Mouse (Mus musculus) lung, embryonic 16.5 days (tissue): ENCODE data around the gene Dnm2. TPM values are rescaled to one million over a fixed set of nuclear protein-coding genes. Genes with fewer than 3 reads are reported as not detected.
"Not testable (repeated sequence)": the region's sequence is repeated elsewhere in the genome, so short reads cannot be mapped to it uniquely, and the experiment has no call there.

Source experiments
- ATAC-seq: fragments of 200-750 bp; cut with Nextera tagmentation; 2 replicates; pipeline ENCODE4 v1.8.0; 2017; ENCODE audit warnings: low read depth, mild to moderate bottlenecking, moderate library complexity
- H3K27ac ChIP-seq: fragments of 300-500 bp; sonication (generic); 2 replicates; pipeline ENCODE4 v1.5.1; 2014; ENCODE audit warnings: mild to moderate bottlenecking, control low read depth, low read length
- H3K27me3 ChIP-seq: fragments of 300-500 bp; sonication (generic); 2 replicates; pipeline ENCODE4 v1.6.1; 2014; ENCODE audit warnings: low read depth, low read length, mixed read lengths; ENCODE audit not compliant: control insufficient read depth, insufficient read depth
- H3K36me3 ChIP-seq: fragments of 300-500 bp; sonication (generic); 2 replicates; pipeline ENCODE4 v1.6.1; 2014; ENCODE audit warnings: low read length; ENCODE audit not compliant: control insufficient read depth, insufficient read depth
- H3K4me1 ChIP-seq: fragments of 300-500 bp; sonication (generic); replicated peaks from 2 replicates; pipeline ENCODE4 v1.6.1; 2014; ENCODE audit warnings: low read length, mixed read lengths; ENCODE audit not compliant: control insufficient read depth, insufficient read depth
- H3K4me2 ChIP-seq: fragments of 300-500 bp; sonication (generic); 2 replicates; pipeline ENCODE4 v1.6.1; 2014; ENCODE audit warnings: low read depth, low read length, control low read depth
- H3K4me3 ChIP-seq: fragments of 300-500 bp; sonication (generic); 2 replicates; pipeline ENCODE4 v1.5.1; 2014; ENCODE audit warnings: mild to moderate bottlenecking, low read length, control low read depth
- H3K9ac ChIP-seq: fragments of 300-500 bp; sonication (generic); 2 replicates; pipeline ENCODE4 v1.6.1; 2014; ENCODE audit warnings: low read length, control low read depth
- H3K9me3 ChIP-seq: fragments of 300-500 bp; sonication (generic); 2 replicates; pipeline ENCODE4 v1.6.1; 2016; ENCODE audit warnings: low read length; ENCODE audit not compliant: control insufficient read depth
- WGBS: fragments of 180-500 bp; shearing (Covaris S2); extraction: QIAGEN DNeasy Blood & Tissue Kit; methylation state at CpG from one replicate; pipeline ENCODE4 v1.1.7; 2014; 5-methylcytosine and 5-hydroxymethylcytosine counted together
- polyA plus RNA-seq: library from polyadenylated mRNA; unstranded; fragments of >200 nt; fragmentation: Nextera tagmentation; extraction: Ambion mirVana; gene quantifications from 2 replicates; pipeline ENCODE4 v1.2.1, GENCODE M21; 2015

Dnm2 gene
- polyA plus RNA-seq, 1 experiment from 2014 or later, result 77.5 TPM

- ATAC-seq, result no peak
Measured at GRCm38 (mm10) chr9:21539981-21540753, 115.5 kb downstream of the Dnm2 start.

DNA sequence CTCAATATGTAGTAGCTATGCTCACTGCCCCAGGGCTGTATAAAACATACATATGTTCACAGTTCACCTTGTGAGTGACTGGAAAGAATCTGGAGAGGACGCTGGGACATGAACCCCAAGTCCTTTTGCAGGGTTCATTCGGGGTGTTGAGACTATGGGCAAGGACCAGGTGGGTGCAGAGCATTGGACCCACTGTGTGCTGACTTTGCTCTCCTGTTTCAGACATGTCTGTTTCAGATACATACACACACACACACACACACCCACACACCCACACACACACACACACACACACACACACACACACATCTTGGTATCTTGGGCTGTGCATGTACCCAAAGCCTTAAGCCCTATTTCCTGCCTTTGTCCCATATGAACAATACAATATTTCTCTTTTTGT is 117.3 kb downstream of the Dnm2 start:
- H3K4me2 ChIP-seq, H3K4me1 ChIP-seq, H3K27ac ChIP-seq, ATAC-seq, H3K9ac ChIP-seq, H3K36me3 ChIP-seq, H3K27me3 ChIP-seq, H3K9me3 ChIP-seq, H3K4me3 ChIP-seq: not testable (repeated sequence)
- 82% methylated on average over 2 of the region's 2 CpGs for WGBS

More at GRCm38 (mm10) chr9:21539981-21540753, 115.5 kb downstream of the Dnm2 start:
- peaks cover 6% of the 10 kb centered on the region for H3K4me1 ChIP-seq
- no peak overlapping the region for H3K4me2 ChIP-seq
- H3K9me3 ChIP-seq, result no peaks in the 10 kb centered on the region
- no peaks in the 10 kb centered on the region for H3K36me3 ChIP-seq
- 57% methylated on average over 7 of the region's 7 CpGs for WGBS
- no peak overlapping the region for H3K4me3 ChIP-seq
- no peak overlapping the region for H3K27ac ChIP-seq
- H3K27me3 ChIP-seq, result no peaks in the 10 kb centered on the region
- no peak overlapping the region for H3K9ac ChIP-seq

DNA sequence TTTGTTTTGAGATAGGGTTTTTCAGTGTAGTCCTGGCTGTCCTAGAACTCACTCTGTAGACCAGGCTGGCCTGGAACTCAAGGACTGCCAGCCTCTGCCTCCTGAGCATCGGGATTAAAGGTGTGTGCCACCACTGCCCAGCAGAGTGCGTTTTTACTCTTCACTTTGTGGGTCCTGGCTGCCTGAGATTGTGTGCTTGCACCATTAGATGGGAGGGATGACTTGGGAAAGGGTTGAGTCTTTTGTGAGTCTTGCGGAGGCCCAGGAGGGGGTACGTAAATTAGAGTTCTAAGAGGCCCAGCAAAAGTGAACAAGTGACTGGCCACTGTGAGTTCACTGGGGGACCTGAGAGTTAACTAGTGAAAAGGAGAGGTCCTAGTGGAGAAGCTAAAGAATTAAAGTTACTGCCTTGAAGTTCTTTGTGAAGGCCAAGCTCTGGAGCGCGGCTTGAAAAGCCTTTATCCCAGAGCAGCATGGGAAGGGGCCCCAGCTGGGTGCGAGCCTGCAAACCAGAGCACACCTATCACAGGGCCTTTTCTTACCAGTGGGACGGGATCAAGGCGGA is 120.7 kb downstream of the Dnm2 start:
- peak overlapping the region; percentile 84 for H3K4me3 ChIP-seq
- H3K27ac ChIP-seq, result peak overlapping the region; percentile 97
- peak overlapping the region; percentile 73 for H3K9ac ChIP-seq
- ATAC-seq, result peak; percentile 65
- peaks cover 20% of the 10 kb centered on the region for H3K4me1 ChIP-seq
- 8% methylated on average over 9 of the region's 9 CpGs for WGBS
- H3K9me3 ChIP-seq, result no peaks in the 10 kb centered on the region
- peak overlapping the region; percentile 60 for H3K4me2 ChIP-seq
- H3K27me3 ChIP-seq, result no peaks in the 10 kb centered on the region
- H3K36me3 ChIP-seq, result peaks cover 6% of the 10 kb centered on the region; the same call in 1 of the 2 replicates

- H3K4me3 ChIP-seq, result peak overlapping the region; percentile 84
- H3K27ac ChIP-seq, result peak overlapping the region; percentile 97
- under 1% methylated on average over 66 of the region's 67 CpGs for WGBS
- no peaks in the 10 kb centered on the region for H3K9me3 ChIP-seq
- H3K4me2 ChIP-seq, result peak overlapping the region; percentile 60
- no peaks in the 10 kb centered on the region for H3K27me3 ChIP-seq
- peaks cover 20% of the 10 kb centered on the region for H3K4me1 ChIP-seq
- peak overlapping the region; percentile 73 for H3K9ac ChIP-seq
- H3K36me3 ChIP-seq, result peaks cover 6% of the 10 kb centered on the region; the same call in 1 of the 2 replicates
- ATAC-seq, result peak; percentile 94
Measured at GRCm38 (mm10) chr9:21545916-21546788, 121.4 kb downstream of the Dnm2 start.

GRCm38 (mm10) chr9:21546789-21547074 is 122.0 kb downstream of the Dnm2 start, which contains the start of gene Carm1:
Gene Carm1 (plus strand): TSS chr9:21546894.
- no peaks in the 10 kb centered on the region for H3K9me3 ChIP-seq
- peaks cover 20% of the 10 kb centered on the region for H3K4me1 ChIP-seq
- peak within 1 kb of the TSS; percentile 90 for H3K4me2 ChIP-seq
- H3K27me3 ChIP-seq, result no peaks in the 10 kb centered on the region
- peaks cover 6% of the 10 kb centered on the region; the same call in 1 of the 2 replicates for H3K36me3 ChIP-seq
- H3K9ac ChIP-seq, result peak within 1 kb of the TSS; percentile 96
- H3K27ac ChIP-seq, result peak within 1 kb of the TSS; percentile 97
- WGBS, result 0% methylated on average over 14 of the region's 52 CpGs
- H3K4me3 ChIP-seq, result peak within 1 kb of the TSS; percentile 84
- no peak for ATAC-seq

DNA sequence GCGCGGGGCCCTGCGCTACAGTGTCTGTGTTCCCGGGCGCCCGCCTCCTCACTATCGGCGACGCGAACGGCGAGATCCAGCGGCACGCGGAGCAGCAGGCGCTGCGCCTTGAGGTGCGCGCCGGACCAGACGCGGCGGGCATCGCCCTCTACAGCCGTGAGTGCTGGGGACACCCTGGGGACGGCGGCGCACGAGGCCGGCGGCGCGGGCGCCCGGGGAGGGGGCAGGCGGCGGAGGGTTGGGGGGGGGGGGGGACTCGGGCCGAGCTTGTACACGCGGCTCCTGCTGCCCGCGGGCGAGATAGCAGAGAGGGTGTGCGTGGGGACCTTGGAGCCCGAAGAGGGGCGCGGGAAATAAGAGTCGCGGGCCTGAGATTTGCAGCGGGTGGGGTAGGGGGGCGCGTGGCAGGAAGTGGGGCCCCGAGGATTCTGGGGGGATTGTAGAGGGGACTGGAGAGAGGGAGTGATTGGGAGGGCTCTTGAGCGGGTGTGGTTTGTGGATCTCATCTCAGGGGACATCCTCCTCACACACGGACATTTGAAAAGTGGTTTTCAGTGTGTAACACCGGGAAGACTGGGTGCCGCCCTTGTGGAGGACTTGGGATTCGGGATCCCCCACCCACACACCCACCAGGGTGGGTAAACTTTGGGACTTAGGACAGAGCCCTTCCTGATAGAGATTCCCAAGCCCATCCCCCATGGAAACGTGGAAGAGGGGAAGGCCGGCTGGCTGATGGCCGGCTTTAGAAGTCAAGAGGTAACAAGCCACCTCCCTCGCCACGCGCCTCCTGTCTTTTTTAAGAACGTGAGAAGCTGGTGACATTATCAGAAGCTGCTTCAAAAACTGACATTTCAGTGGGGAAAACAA is 122.6 kb downstream of the Dnm2 start:
- H3K9me3 ChIP-seq, result no peaks in the 10 kb centered on the region
- peak; percentile 21 for ATAC-seq
- H3K27me3 ChIP-seq, result no peaks in the 10 kb centered on the region
- H3K4me2 ChIP-seq, result peak overlapping the region; percentile 90
- WGBS, result under 1% methylated on average over 39 of the region's 66 CpGs
- H3K9ac ChIP-seq, result peak overlapping the region; percentile 96
- peak overlapping the region; percentile 84 for H3K4me3 ChIP-seq
- H3K27ac ChIP-seq, result peak overlapping the region; percentile 97
- H3K36me3 ChIP-seq, result peaks cover 6% of the 10 kb centered on the region; the same call in 1 of the 2 replicates
- H3K4me1 ChIP-seq, result peaks cover 20% of the 10 kb centered on the region

DNA sequence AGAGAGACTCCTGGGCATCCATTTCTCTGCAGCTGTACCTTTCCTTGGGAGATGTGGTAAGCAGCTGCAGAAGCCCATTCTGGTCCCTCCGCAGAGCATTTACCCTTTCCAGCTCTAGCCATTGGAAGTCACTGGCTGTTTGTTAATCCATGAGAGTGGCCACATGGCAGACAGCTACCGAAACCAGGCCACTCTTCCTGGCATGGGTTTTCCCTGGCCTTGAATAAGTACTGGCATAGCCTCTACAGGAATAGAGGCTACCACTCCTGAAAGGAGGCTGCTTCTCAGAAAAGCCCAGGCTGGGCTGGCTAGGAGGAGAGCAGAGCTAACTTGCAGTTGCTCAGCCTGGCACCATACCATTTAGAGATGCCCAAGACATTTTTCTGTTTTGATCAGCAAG is 126.3 kb downstream of the Dnm2 start:
- ATAC-seq, result no peak
- no peak overlapping the region for H3K4me3 ChIP-seq
- peaks cover 6% of the 10 kb centered on the region; the same call in 1 of the 2 replicates for H3K36me3 ChIP-seq
- no peak overlapping the region for H3K27ac ChIP-seq
- no peak overlapping the region for H3K4me2 ChIP-seq
- no peaks in the 10 kb centered on the region for H3K9me3 ChIP-seq
- H3K4me1 ChIP-seq, result peaks cover 11% of the 10 kb centered on the region
- H3K9ac ChIP-seq, result no peak overlapping the region
- no peaks in the 10 kb centered on the region for H3K27me3 ChIP-seq
- 95% methylated on average over 2 of the region's 2 CpGs for WGBS

DNA sequence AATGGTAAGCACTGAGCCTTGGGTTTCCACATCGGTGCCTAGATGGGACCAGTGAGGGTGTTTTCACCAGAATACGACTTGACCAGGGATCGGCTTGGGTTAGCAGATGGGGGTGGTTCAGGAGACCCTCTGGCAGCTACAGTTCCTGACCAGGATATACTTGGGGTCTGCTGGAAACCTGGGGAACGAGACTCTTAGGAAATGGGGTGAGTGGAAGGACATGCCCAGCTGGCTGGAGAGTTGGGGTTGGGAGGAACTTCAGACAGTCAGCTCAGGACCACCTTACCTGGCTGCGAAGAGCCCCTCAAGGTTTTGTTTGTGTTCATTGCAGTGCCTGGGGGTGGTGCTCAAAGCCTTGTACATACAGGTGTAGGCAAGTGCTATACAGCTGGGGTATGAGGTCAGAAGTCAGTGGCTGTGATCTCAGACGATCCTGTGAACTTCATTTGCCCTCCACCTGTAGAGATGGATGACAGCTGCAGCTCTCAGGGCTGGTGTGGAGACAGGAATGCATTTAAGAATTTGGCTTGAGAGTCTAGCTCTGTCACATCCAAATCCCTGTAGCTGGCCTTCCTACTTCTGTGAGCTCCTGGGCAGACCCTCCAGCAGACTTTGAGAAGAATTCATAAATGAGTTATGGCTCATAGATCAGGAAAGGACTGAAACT is 129.0 kb downstream of the Dnm2 start:
- no peaks in the 10 kb centered on the region for H3K27me3 ChIP-seq
- peaks cover 8% of the 10 kb centered on the region for H3K4me1 ChIP-seq
- 78% methylated on average over 6 of the region's 6 CpGs for WGBS
- H3K4me3 ChIP-seq, result no peak overlapping the region
- H3K27ac ChIP-seq, result no peak overlapping the region
- no peak for ATAC-seq
- H3K9ac ChIP-seq, result no peak overlapping the region
- H3K4me2 ChIP-seq, result no peak overlapping the region
- peaks cover 6% of the 10 kb centered on the region; the same call in 1 of the 2 replicates for H3K36me3 ChIP-seq
- no peaks in the 10 kb centered on the region for H3K9me3 ChIP-seq
